ENCODE assay signal across 10 mouse cellular contexts in genomic region chr10:52423097-52423496, GRCm38 (mm10). TPM values are rescaled to one million over a fixed set of nuclear protein-coding genes. Genes with fewer than 3 reads are reported as not detected.
A peak's percentile ranks its signal among the peaks of the same experiment; 100 is the strongest.
DNase-seq lines count a peak whose midpoint lies in the region; ATAC-seq and TF ChIP-seq lines count a peak whose summit lies in the region.
"Had no signal": no experiment of that assay in that cellular context is flagged by ENCODE, and none has a peak within 500 bp of the region (broad histone marks: within the 10 kb centered on the region; RNA-seq: fewer than 3 reads in every experiment).

No protein-coding gene starts in this region.

- no peak overlapping the region for H3K9ac ChIP-seq in kidney, embryonic 15.5 days
- no peak overlapping the region for H3K9ac ChIP-seq in MEL (ENCODE audit: control insufficient read depth, low read depth, low read length, poor library complexity, severe bottlenecking)
- no peak overlapping the region for H3K9ac ChIP-seq in lung, postnatal 0 days (replicated peaks; ENCODE audit: low read depth)
- H3K9ac ChIP-seq: limb, embryonic 12.5 days had no signal

- WGBS in kidney, embryonic 15.5 days: 85% methylated on average over 2 of the region's 2 CpGs
- 78% methylated on average over 2 of the region's 2 CpGs for WGBS in lung, postnatal 0 days

- no peak for TF ChIP-seq POLR2A in MEL (IDR thresholded peaks at IDR 0.05; ENCODE audit: control insufficient read depth in 1 of 2, insufficient read depth in 1 of 2, low read depth in 1 of 2, low read length in 2 of 2, poor library complexity in 1 of 2)

- no peaks in the 10 kb centered on the region for H3K9me3 ChIP-seq in kidney, embryonic 15.5 days (replicated peaks)
- no peaks in the 10 kb centered on the region for H3K9me3 ChIP-seq in MEL (replicated peaks; ENCODE audit: insufficient read depth, low read length)
- no peaks in the 10 kb centered on the region for H3K9me3 ChIP-seq in lung, postnatal 0 days (ENCODE audit: low read length)
- H3K9me3 ChIP-seq: limb, embryonic 12.5 days had no signal

- H3K27ac ChIP-seq in kidney, embryonic 15.5 days: no peak overlapping the region
- no peak overlapping the region for H3K27ac ChIP-seq in MEL (ENCODE audit: control insufficient read depth, low read depth, low read length)
- H3K27ac ChIP-seq in lung, postnatal 0 days (ENCODE audit: low read length): no peak overlapping the region
- H3K27ac ChIP-seq: limb, embryonic 12.5 days had no signal

- H3K79me2 ChIP-seq in MEL (ENCODE audit: control insufficient read depth, insufficient read depth, low read length, poor library complexity): peaks cover 82% of the 10 kb centered on the region

- peaks cover 22% of the 10 kb centered on the region for H3K4me1 ChIP-seq in kidney, embryonic 15.5 days
- H3K4me1 ChIP-seq in MEL (ENCODE audit: control insufficient read depth in 1 of 2, insufficient read depth in 2 of 2, low read length in 2 of 2): peaks cover 2 to 11% of the 10 kb centered on the region in 2 experiments; a peak in 3 of 4 replicates
- H3K4me1 ChIP-seq in lung, postnatal 0 days (ENCODE audit: insufficient read depth, low read depth, low read length): peaks cover 3% of the 10 kb centered on the region; the same call in 1 of the 2 replicates

- TF ChIP-seq EP300 in MEL (IDR thresholded peaks at IDR 0.05; ENCODE audit: low read depth in 1 of 2, low read length in 2 of 2): no peak
- no peak for TF ChIP-seq EP300 in lung, postnatal 0 days (IDR thresholded peaks at IDR 0.05)

- peak; percentile 50 to 59 (median 56) for TF ChIP-seq CTCF in MEL (IDR thresholded peaks at IDR 0.05 in 2 of 3, conservative IDR thresholded peaks at IDR 0.05 in 1 of 3; ENCODE audit: control insufficient read depth in 1 of 3, insufficient read depth in 1 of 3, low read depth in 2 of 3, low read length in 3 of 3, poor library complexity in 1 of 3, severe bottlenecking in 1 of 3)
- peak; percentile 53 for TF ChIP-seq CTCF in lung, postnatal 0 days (IDR thresholded peaks at IDR 0.05)

- H3K4me3 ChIP-seq in kidney, embryonic 15.5 days (replicated peaks): no peak overlapping the region
- no peak overlapping the region for H3K4me3 ChIP-seq in MEL (ENCODE audit: control insufficient read depth in 1 of 2, insufficient read depth in 1 of 2, low read depth in 2 of 2, low read length in 2 of 2)
- H3K4me3 ChIP-seq in lung, postnatal 0 days (ENCODE audit: low read depth, low read length): no peak overlapping the region
- H3K4me3 ChIP-seq: limb, embryonic 12.5 days had no signal

- intact Hi-C loops in left cerebral cortex, postnatal 36 days (cut with DNase I): no loop called here

- peaks cover 4% of the 10 kb centered on the region; the same call in 1 of the 2 replicates for H3K36me3 ChIP-seq in kidney, embryonic 15.5 days
- H3K36me3 ChIP-seq in MEL (ENCODE audit: control insufficient read depth in 1 of 2, insufficient read depth in 2 of 2, low read length in 2 of 2): peaks cover 1 to 29% of the 10 kb centered on the region in 2 experiments
- no peaks in the 10 kb centered on the region for H3K36me3 ChIP-seq in lung, postnatal 0 days (ENCODE audit: insufficient read depth, low read length)
- H3K36me3 ChIP-seq: limb, embryonic 12.5 days had no signal

- no peak; the same call in 1 of the 2 replicates for TF ChIP-seq RAD21 in MEL (IDR thresholded peaks at IDR 0.05; ENCODE audit: low read depth, low read length)

- no peak for ATAC-seq in kidney, embryonic 15.5 days (replicated peaks; ENCODE audit: low FRiP score)
- no peak for ATAC-seq in lung, postnatal 0 days

- H3K27me3 ChIP-seq in kidney, embryonic 15.5 days: no peaks in the 10 kb centered on the region
- H3K27me3 ChIP-seq in MEL (ENCODE audit: control insufficient read depth in 1 of 2, insufficient read depth in 2 of 2, low read length in 2 of 2): no peaks in the 10 kb centered on the region
- H3K27me3 ChIP-seq in lung, postnatal 0 days (replicated peaks; ENCODE audit: insufficient read depth, low read length): no peaks in the 10 kb centered on the region
- H3K27me3 ChIP-seq: limb, embryonic 12.5 days had no signal

- H3K4me2 ChIP-seq in kidney, embryonic 15.5 days: no peak overlapping the region
- no peak overlapping the region for H3K4me2 ChIP-seq in lung, postnatal 0 days (replicated peaks; ENCODE audit: low read depth, low read length)
- H3K4me2 ChIP-seq: limb, embryonic 12.5 days had no signal

- peak; percentile 64 for DNase-seq in kidney, adult 9 months
- peak; percentile 36 to 41 for DNase-seq in B cell, adult 2 months
- peak; percentile 65 for DNase-seq in MEL (ENCODE audit: low read depth, low spot score)
- DNase-seq in lung, postnatal 0 days (ENCODE audit: low spot score): peak; percentile 37
- no peak for DNase-seq in frontal cortex, postnatal 14 days (ENCODE audit: low spot score in 2 of 2)
- DNase-seq in left cerebral cortex, postnatal 36 days (ENCODE audit: low spot score in 2 of 2): no peak
- DNase-seq in urinary bladder, postnatal 10 days (ENCODE audit: low spot score): no peak

TF ChIP-seq in MEL, 35 proteins besides CTCF, POLR2A, EP300 and RAD21:
- TF ChIP-seq SMC3 (IDR thresholded peaks at IDR 0.05; ENCODE audit: low read depth, low read length): 0 out of 2 replicates have a peak, but pooled peaks have one; percentile 2
- TF ChIP-seq RCOR1 (IDR thresholded peaks at IDR 0.05; ENCODE audit: low read depth, low read length): no peak
TF ChIP-seq in MEL: peak in this region for 1.

RNA-seq across cellular contexts. Expression of gene Nus1, which starts 5.8 kb away (rescaled TPM):
- 15.9 and 16.6 TPM in 2 replicates for polyA plus RNA-seq in kidney, embryonic 15.5 days (2015; fragmentation: Nextera tagmentation; extraction: Ambion mirVana)
- total RNA-seq in MEL (2012; rRNA removed): 24.8 and 25.6 TPM in 2 replicates
- 10 to 100 TPM; 43.5 to 52.4 TPM for polyA plus RNA-seq in MEL (2012; ENCODE audit: insufficient read depth in 1 of 2, insufficient read length in 2 of 2, low read depth in 1 of 2, low replicate concordance in 2 of 2, missing spikeins in 1 of 2)
- polyA plus RNA-seq in lung, postnatal 0 days (2015; fragmentation: Nextera tagmentation; extraction: Ambion mirVana): 9.0 and 11.3 TPM in 2 replicates
- total RNA-seq in left cerebral cortex, postnatal 36 days (2021): 10 to 100 TPM; 53.7 to 74.5 TPM

RNA-seq across cellular contexts. Expression of gene Nepn, which starts 34.3 kb away (rescaled TPM):
- polyA plus RNA-seq in kidney, embryonic 15.5 days (2015; fragmentation: Nextera tagmentation; extraction: Ambion mirVana): not detected in 2 replicates
- total RNA-seq in MEL (2012; rRNA removed): 0.12 and 0.13 TPM in 2 replicates
- under 1 TPM in 1 of 2 experiments, not detected in 1; 0.17 TPM for polyA plus RNA-seq in MEL (2012; ENCODE audit: insufficient read depth in 1 of 2, insufficient read length in 2 of 2, low read depth in 1 of 2, low replicate concordance in 2 of 2, missing spikeins in 1 of 2)
- not detected in 2 replicates for polyA plus RNA-seq in lung, postnatal 0 days (2015; fragmentation: Nextera tagmentation; extraction: Ambion mirVana)
- not detected for total RNA-seq in left cerebral cortex, postnatal 36 days (2021)
- total RNA-seq: heart, postnatal 10 days had no signal

RNA-seq across cellular contexts. Expression of gene Gopc, which starts 41.2 kb away (rescaled TPM):
- polyA plus RNA-seq in kidney, embryonic 15.5 days (2015; fragmentation: Nextera tagmentation; extraction: Ambion mirVana): 22.5 TPM in 2 replicates
- 6.2 and 6.4 TPM in 2 replicates for total RNA-seq in MEL (2012; rRNA removed)
- 1 to 10 TPM in 1 of 2 experiments, not detected in 1; 8.2 TPM for polyA plus RNA-seq in MEL (2012; ENCODE audit: insufficient read depth in 1 of 2, insufficient read length in 2 of 2, low read depth in 1 of 2, low replicate concordance in 2 of 2, missing spikeins in 1 of 2)
- 13.7 and 15.4 TPM in 2 replicates for polyA plus RNA-seq in lung, postnatal 0 days (2015; fragmentation: Nextera tagmentation; extraction: Ambion mirVana)
- total RNA-seq in left cerebral cortex, postnatal 36 days (2021): 10 to 100 TPM; 44.0 to 46.4 TPM

Comparison
In these comparisons a context has a peak if more than half of its experiments do, and no peak if none do; other contexts are left out.
1. DNase-seq: peak in kidney, adult 9 months (single experiment), B cell, adult 2 months (2 of 2), MEL (single experiment) and lung, postnatal 0 days (single experiment); none in frontal cortex, postnatal 14 days (0 of 2), left cerebral cortex, postnatal 36 days (0 of 2) and urinary bladder, postnatal 10 days (single experiment).